Mouse (Mus musculus): ENCODE measurements around the gene Tesmin. TPM values are rescaled to one million over a fixed set of nuclear protein-coding genes. Genes with fewer than 3 reads are reported as not detected.

Tesmin gene
- polyA plus RNA-seq, 1 experiment from 2014 or later, result 0.36 TPM

GRCm38 (mm10) chr19:3378614-3379013, 10.0 kb upstream of the Tesmin start:
- no peaks in the 10 kb centered on the region for H3K9me3 ChIP-seq (ENCODE audit: control insufficient read depth, low read length)
- H3K27me3 ChIP-seq (replicated peaks; ENCODE audit: control insufficient read depth, insufficient read depth, low read length), result no peaks in the 10 kb centered on the region
- H3K4me1 ChIP-seq (ENCODE audit: control insufficient read depth, insufficient read depth, low read depth, low read length), result no peaks in the 10 kb centered on the region
- no peak for ATAC-seq
- no peak overlapping the region for H3K4me2 ChIP-seq (ENCODE audit: low read length)
- H3K27ac ChIP-seq (ENCODE audit: low read depth, low read length), result no peak overlapping the region
- H3K9ac ChIP-seq (ENCODE audit: low read depth, low read length), result no peak overlapping the region
- 93% methylated on average over 3 of the region's 3 CpGs for WGBS
- H3K36me3 ChIP-seq (ENCODE audit: control insufficient read depth, insufficient read depth, low read length), result 0 out of 2 replicates have a peak, but pooled peaks cover 4% of the 10 kb centered on the region
- H3K4me3 ChIP-seq (ENCODE audit: low read length), result no peak overlapping the region

- Histone ChIP-seq H3K27me3 (replicated peaks; ENCODE audit: control insufficient read depth, insufficient read depth, low read length) (no peaks in the 10 kb centered on the region), H3K4me3 (ENCODE audit: low read length) (no peak overlapping the region), H3K4me2 (ENCODE audit: low read length) (no peak overlapping the region), H3K9me3 (ENCODE audit: control insufficient read depth, low read length) (peaks cover 3% of the 10 kb centered on the region; the same call in 1 of the 2 replicates), H3K9ac (ENCODE audit: low read depth, low read length) (no peak overlapping the region), H3K36me3 (ENCODE audit: control insufficient read depth, insufficient read depth, low read length) (no peaks in the 10 kb centered on the region), H3K27ac (ENCODE audit: low read depth, low read length) (no peak overlapping the region), H3K4me1 (ENCODE audit: control insufficient read depth, insufficient read depth, low read depth, low read length) (peaks cover 2% of the 10 kb centered on the region; the same call in 1 of the 2 replicates)
- 59% methylated on average over 5 of the region's 6 CpGs for WGBS
- ATAC-seq, result no peak
Observed at GRCm38 (mm10) chr19:3388061-3388460, 596 bp upstream of the Tesmin start.

GRCm38 (mm10) chr19:3389089-3389488, 432 bp downstream of the Tesmin start:
- peak; percentile 93 for ATAC-seq
- peaks cover 3% of the 10 kb centered on the region; the same call in 1 of the 2 replicates for H3K9me3 ChIP-seq (ENCODE audit: control insufficient read depth, low read length)
- peak overlapping the region; percentile 59 for H3K4me3 ChIP-seq (ENCODE audit: low read length)
- no peaks in the 10 kb centered on the region for H3K27me3 ChIP-seq (replicated peaks; ENCODE audit: control insufficient read depth, insufficient read depth, low read length)
- peak overlapping the region; percentile 72 for H3K9ac ChIP-seq (ENCODE audit: low read depth, low read length)
- peak overlapping the region; percentile 60 for H3K27ac ChIP-seq (ENCODE audit: low read depth, low read length)
- H3K36me3 ChIP-seq (ENCODE audit: control insufficient read depth, insufficient read depth, low read length), result no peaks in the 10 kb centered on the region
- H3K4me2 ChIP-seq (ENCODE audit: low read length), result peak overlapping the region; percentile 96
- WGBS, result 0% methylated on average over 28 of the region's 43 CpGs
- peaks cover 2% of the 10 kb centered on the region; the same call in 1 of the 2 replicates for H3K4me1 ChIP-seq (ENCODE audit: control insufficient read depth, insufficient read depth, low read depth, low read length)

GRCm38 (mm10) chr19:3392384-3392783, 3.7 kb downstream of the Tesmin start:
- Histone ChIP-seq H3K4me3 (ENCODE audit: low read length) (no peak overlapping the region), H3K27me3 (replicated peaks; ENCODE audit: control insufficient read depth, insufficient read depth, low read length) (no peaks in the 10 kb centered on the region), H3K4me1 (ENCODE audit: control insufficient read depth, insufficient read depth, low read depth, low read length) (peaks cover 2% of the 10 kb centered on the region; the same call in 1 of the 2 replicates), H3K27ac (ENCODE audit: low read depth, low read length) (no peak overlapping the region), H3K9ac (ENCODE audit: low read depth, low read length) (no peak overlapping the region), H3K36me3 (ENCODE audit: control insufficient read depth, insufficient read depth, low read length) (no peaks in the 10 kb centered on the region), H3K9me3 (ENCODE audit: control insufficient read depth, low read length) (peaks cover 3% of the 10 kb centered on the region; the same call in 1 of the 2 replicates), H3K4me2 (ENCODE audit: low read length) (no peak overlapping the region)
- 83% methylated on average over 1 of the region's 1 CpGs for WGBS
- ATAC-seq, result no peak

- no peak overlapping the region for H3K4me3 ChIP-seq (ENCODE audit: low read length)
- H3K9me3 ChIP-seq (ENCODE audit: control insufficient read depth, low read length), result peaks cover 3% of the 10 kb centered on the region; the same call in 1 of the 2 replicates
- H3K4me1 ChIP-seq (ENCODE audit: control insufficient read depth, insufficient read depth, low read depth, low read length), result peaks cover 2% of the 10 kb centered on the region; the same call in 1 of the 2 replicates
- no peak for ATAC-seq
- no peaks in the 10 kb centered on the region for H3K27me3 ChIP-seq (replicated peaks; ENCODE audit: control insufficient read depth, insufficient read depth, low read length)
- no peak overlapping the region for H3K9ac ChIP-seq (ENCODE audit: low read depth, low read length)
- no peak overlapping the region for H3K4me2 ChIP-seq (ENCODE audit: low read length)
- no peaks in the 10 kb centered on the region for H3K36me3 ChIP-seq (ENCODE audit: control insufficient read depth, insufficient read depth, low read length)
- WGBS, result 83% methylated on average over 3 of the region's 3 CpGs
- no peak overlapping the region for H3K27ac ChIP-seq (ENCODE audit: low read depth, low read length)
Observed at GRCm38 (mm10) chr19:3394216-3394615, 5.6 kb downstream of the Tesmin start.

GRCm38 (mm10) chr19:3400057-3400456, 11.4 kb downstream of the Tesmin start:
- ATAC-seq, result no peak
- Histone ChIP-seq H3K27ac (ENCODE audit: low read depth, low read length) (no peak overlapping the region), H3K4me3 (ENCODE audit: low read length) (no peak overlapping the region), H3K4me2 (ENCODE audit: low read length) (no peak overlapping the region), H3K9me3 (ENCODE audit: control insufficient read depth, low read length) (no peaks in the 10 kb centered on the region), H3K36me3 (ENCODE audit: control insufficient read depth, insufficient read depth, low read length) (no peaks in the 10 kb centered on the region), H3K4me1 (ENCODE audit: control insufficient read depth, insufficient read depth, low read depth, low read length) (peaks cover 3% of the 10 kb centered on the region; the same call in 1 of the 2 replicates), H3K9ac (ENCODE audit: low read depth, low read length) (no peak overlapping the region), H3K27me3 (replicated peaks; ENCODE audit: control insufficient read depth, insufficient read depth, low read length) (no peaks in the 10 kb centered on the region)
- 90% methylated on average over 4 of the region's 4 CpGs for WGBS

GRCm38 (mm10) chr19:3401504-3401903, 12.8 kb downstream of the Tesmin start:
- ATAC-seq, result no peak
- Histone ChIP-seq H3K4me3 (ENCODE audit: low read length) (no peak overlapping the region), H3K4me1 (ENCODE audit: control insufficient read depth, insufficient read depth, low read depth, low read length) (peaks cover 3% of the 10 kb centered on the region; the same call in 1 of the 2 replicates), H3K9ac (ENCODE audit: low read depth, low read length) (no peak overlapping the region), H3K4me2 (ENCODE audit: low read length) (no peak overlapping the region), H3K27me3 (replicated peaks; ENCODE audit: control insufficient read depth, insufficient read depth, low read length) (no peaks in the 10 kb centered on the region), H3K27ac (ENCODE audit: low read depth, low read length) (no peak overlapping the region), H3K36me3 (ENCODE audit: control insufficient read depth, insufficient read depth, low read length) (no peaks in the 10 kb centered on the region), H3K9me3 (ENCODE audit: control insufficient read depth, low read length) (no peaks in the 10 kb centered on the region)
- WGBS, result 75% methylated on average over 7 of the region's 7 CpGs

- Histone ChIP-seq H3K4me3 (ENCODE audit: low read length) (no peak overlapping the region), H3K27ac (ENCODE audit: low read depth, low read length) (no peak overlapping the region), H3K36me3 (ENCODE audit: control insufficient read depth, insufficient read depth, low read length) (no peaks in the 10 kb centered on the region), H3K4me2 (ENCODE audit: low read length) (no peak overlapping the region), H3K4me1 (ENCODE audit: control insufficient read depth, insufficient read depth, low read depth, low read length) (peaks cover 3% of the 10 kb centered on the region; the same call in 1 of the 2 replicates), H3K9ac (ENCODE audit: low read depth, low read length) (no peak overlapping the region), H3K27me3 (replicated peaks; ENCODE audit: control insufficient read depth, insufficient read depth, low read length) (no peaks in the 10 kb centered on the region), H3K9me3 (ENCODE audit: control insufficient read depth, low read length) (no peaks in the 10 kb centered on the region)
- ATAC-seq, result peak; percentile 79
- 37% methylated on average over 7 of the region's 7 CpGs for WGBS
Observed at GRCm38 (mm10) chr19:3401943-3402342, 13.3 kb downstream of the Tesmin start.

- WGBS, result 82% methylated on average over 6 of the region's 6 CpGs
- no peaks in the 10 kb centered on the region for H3K9me3 ChIP-seq (ENCODE audit: control insufficient read depth, low read length)
Observed at GRCm38 (mm10) chr19:3402390-3402789, 13.7 kb downstream of the Tesmin start.

More at GRCm38 (mm10) chr19:3402390-3402789, 13.7 kb downstream of the Tesmin start:
- Histone ChIP-seq H3K36me3 (ENCODE audit: control insufficient read depth, insufficient read depth, low read length) (no peaks in the 10 kb centered on the region), H3K9ac (ENCODE audit: low read depth, low read length) (no peak overlapping the region), H3K27ac (ENCODE audit: low read depth, low read length) (no peak overlapping the region), H3K4me3 (ENCODE audit: low read length) (no peak overlapping the region), H3K4me2 (ENCODE audit: low read length) (no peak overlapping the region), H3K27me3 (replicated peaks; ENCODE audit: control insufficient read depth, insufficient read depth, low read length) (no peaks in the 10 kb centered on the region), H3K4me1 (ENCODE audit: control insufficient read depth, insufficient read depth, low read depth, low read length) (peaks cover 3% of the 10 kb centered on the region; the same call in 1 of the 2 replicates)
- ATAC-seq, result 0 out of 2 replicates have a peak, but pooled peaks have one; percentile 10
